Mouse (Mus musculus): Measurements from ENCODE around the gene Tmed6. TPM values are rescaled to one million over a fixed set of nuclear protein-coding genes. Genes with fewer than 3 reads are reported as not detected.

Gene Tmed6
- total RNA-seq, 2 experiments from 2014 or later: not detected

DNA sequence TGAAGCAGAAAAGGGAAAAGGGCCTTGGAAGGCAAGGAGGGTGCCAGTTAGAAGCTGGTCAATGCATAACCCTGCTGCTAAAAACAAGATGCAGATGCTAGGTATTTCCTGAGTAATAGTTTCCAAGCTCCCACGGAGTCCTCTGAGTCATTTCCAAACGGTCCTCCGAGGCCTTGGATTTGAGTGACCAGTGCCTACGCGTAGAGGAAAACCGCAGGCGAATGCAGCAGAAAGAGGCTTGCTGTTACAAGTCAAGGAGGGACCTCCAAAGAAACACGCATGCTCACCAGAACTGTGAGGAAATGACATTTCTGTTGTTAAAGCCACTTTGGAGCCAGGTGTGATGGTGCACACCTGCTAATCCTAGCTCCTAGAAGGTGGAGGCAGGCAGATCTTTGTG is 42.0 kb downstream of the Tmed6 start:
- ATAC-seq (replicated peaks; ENCODE audit: low FRiP score, poor library complexity, severe bottlenecking): no peak

DNA sequence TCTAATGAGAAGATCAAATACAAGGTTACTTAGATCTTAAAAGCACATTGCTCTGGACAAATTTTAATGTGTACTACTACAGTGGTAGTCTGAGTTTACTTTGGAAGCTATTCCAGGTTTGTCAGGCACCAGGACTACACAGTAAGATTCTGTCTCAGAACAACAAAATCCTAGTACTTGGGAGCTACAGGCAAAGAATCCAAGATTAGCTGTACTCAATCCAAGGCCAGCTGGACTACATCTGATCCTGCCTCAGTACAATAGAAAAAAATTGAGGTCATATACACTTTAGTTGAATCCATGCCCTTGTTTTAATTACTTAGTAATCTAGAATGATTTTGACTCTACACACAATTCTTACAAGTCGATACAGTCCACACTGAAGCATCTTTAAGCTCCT is 50.5 kb downstream of the Tmed6 start:
- no peak for ATAC-seq (replicated peaks; ENCODE audit: low FRiP score, poor library complexity, severe bottlenecking)

DNA sequence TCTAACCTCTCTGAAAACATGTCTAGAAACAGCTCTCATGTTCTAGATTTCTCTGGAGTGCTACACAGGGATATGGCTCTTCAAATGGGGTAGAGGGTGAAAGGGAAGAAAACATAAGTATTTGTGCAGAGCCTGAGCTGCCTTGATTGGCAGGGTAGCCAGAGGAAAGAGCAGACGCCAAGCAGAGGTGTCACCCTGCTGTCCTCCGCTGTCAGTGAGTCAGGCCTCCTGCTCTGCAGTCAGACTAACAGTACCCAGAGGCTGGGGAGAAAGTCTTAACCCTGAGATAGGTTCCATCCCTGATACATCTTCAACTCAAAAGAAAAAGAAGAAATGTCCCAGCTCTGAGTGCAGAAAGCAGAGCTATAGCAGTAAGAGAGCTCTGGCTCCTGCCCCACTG is 52.8 kb downstream of the Tmed6 start:
- ATAC-seq (replicated peaks; ENCODE audit: low FRiP score, poor library complexity, severe bottlenecking): no peak

Other genes starting within 250 kb of the Tmed6 start
- gene Has3, start 195.4 kb downstream of the Tmed6 start, total RNA-seq (2015; ENCODE audit: low replicate concordance): not detected in 2 replicates
- 0.51 TPM in 1 of 2 replicates, not detected in the other for gene Has3, start 195.4 kb downstream of the Tmed6 start, total RNA-seq (2017; ENCODE audit: low replicate concordance)
- gene Utp4, start 172.0 kb downstream of the Tmed6 start, total RNA-seq (2015; ENCODE audit: low replicate concordance): 13.0 and 18.4 TPM in 2 replicates
- gene Utp4, start 172.0 kb downstream of the Tmed6 start, total RNA-seq (2017; ENCODE audit: low replicate concordance): 5.9 and 8.9 TPM in 2 replicates
- gene Sntb2, start 129.9 kb downstream of the Tmed6 start, total RNA-seq (2015; ENCODE audit: low replicate concordance): 0.36 and 1.7 TPM in 2 replicates
- gene Sntb2, start 129.9 kb downstream of the Tmed6 start, total RNA-seq (2017; ENCODE audit: low replicate concordance): 0.76 and 0.90 TPM in 2 replicates
- 14.7 and 15.9 TPM in 2 replicates for gene Vps4a, start 34.4 kb downstream of the Tmed6 start, total RNA-seq (2015; ENCODE audit: low replicate concordance)
- gene Vps4a, start 34.4 kb downstream of the Tmed6 start, total RNA-seq (2017; ENCODE audit: low replicate concordance): 13.0 and 19.4 TPM in 2 replicates
- gene Pdf, start 17.0 kb downstream of the Tmed6 start, total RNA-seq (2015; ENCODE audit: low replicate concordance): 13.4 and 14.1 TPM in 2 replicates
- gene Pdf, start 17.0 kb downstream of the Tmed6 start, total RNA-seq (2017; ENCODE audit: low replicate concordance): 0.77 and 10.8 TPM in 2 replicates
- gene Cog8, start 9.0 kb downstream of the Tmed6 start, total RNA-seq (2015; ENCODE audit: low replicate concordance): 7.1 and 25.9 TPM in 2 replicates
- 7.3 and 12.5 TPM in 2 replicates for gene Cog8, start 9.0 kb downstream of the Tmed6 start, total RNA-seq (2017; ENCODE audit: low replicate concordance)
- gene Nip7, start 8.8 kb downstream of the Tmed6 start, total RNA-seq (2015; ENCODE audit: low replicate concordance): 12.2 and 16.2 TPM in 2 replicates
- 5.4 and 7.9 TPM in 2 replicates for gene Nip7, start 8.8 kb downstream of the Tmed6 start, total RNA-seq (2017; ENCODE audit: low replicate concordance)
- gene Terf2, start 30.9 kb upstream of the Tmed6 start, total RNA-seq (2015; ENCODE audit: low replicate concordance): 28.1 and 33.5 TPM in 2 replicates
- 22.2 and 30.9 TPM in 2 replicates for gene Terf2, start 30.9 kb upstream of the Tmed6 start, total RNA-seq (2017; ENCODE audit: low replicate concordance)
- 16.8 and 19.5 TPM in 2 replicates for gene Cyb5b, start 85.0 kb upstream of the Tmed6 start, total RNA-seq (2015; ENCODE audit: low replicate concordance)
- gene Cyb5b, start 85.0 kb upstream of the Tmed6 start, total RNA-seq (2017; ENCODE audit: low replicate concordance): 6.8 and 7.4 TPM in 2 replicates
- gene Nfat5, start 227.8 kb upstream of the Tmed6 start, total RNA-seq (2015; ENCODE audit: low replicate concordance): 21.0 and 35.7 TPM in 2 replicates
- 19.3 and 23.6 TPM in 2 replicates for gene Nfat5, start 227.8 kb upstream of the Tmed6 start, total RNA-seq (2017; ENCODE audit: low replicate concordance)